Mouse (Mus musculus): ENCODE results near the gene Olfr316.

Gene Olfr316

DNA sequence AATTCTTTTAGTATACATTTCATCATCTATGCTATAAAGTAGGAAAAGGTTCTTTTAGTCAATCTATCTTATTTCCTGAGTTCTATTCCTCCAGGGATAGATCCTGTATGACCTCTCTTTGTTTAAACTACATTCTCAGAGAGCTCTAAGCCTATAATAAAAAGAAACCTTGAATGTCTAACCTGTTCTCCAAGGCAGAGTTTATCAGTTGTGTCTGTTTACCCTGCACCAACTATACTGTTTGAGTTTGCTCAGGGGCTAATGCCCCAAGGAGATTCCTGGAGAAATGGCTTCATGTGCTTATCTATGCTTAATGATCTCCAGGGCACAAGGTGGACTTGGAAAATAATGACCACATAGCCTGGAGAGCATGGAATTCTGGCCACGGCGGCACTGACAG, 51.9 kb downstream of the Olfr316 start:
- DNase-seq (ENCODE audit: low read depth, low spot score), result no peak
